Mouse (Mus musculus) liver, embryonic 13.5 days (tissue): ENCODE results near the gene Dmac2. TPM values are rescaled to one million over a fixed set of nuclear protein-coding genes. Genes with fewer than 3 reads are reported as not detected.

Experiments
- ATAC-seq: fragments of 200-750 bp; cut with Nextera tagmentation; 2 replicates; pipeline ENCODE4 v1.8.0; 2017; ENCODE audit warnings: low read depth, mild to moderate bottlenecking, moderate number of reproducible peaks, moderate library complexity
- DNase-seq: peaks from one replicate; pipeline ENCODE4 v3.0.0; 2022
- H3K27ac ChIP-seq: fragments of 300-500 bp; sonication (generic); 2 replicates; pipeline ENCODE4 v1.5.1; 2015; ENCODE audit warnings: moderate library complexity, mild to moderate bottlenecking, inconsistent platforms
- H3K27me3 ChIP-seq: fragments of 300-500 bp; sonication (generic); 2 replicates; pipeline ENCODE4 v1.6.1; 2015; ENCODE audit warnings: mild to moderate bottlenecking, inconsistent platforms
- H3K36me3 ChIP-seq: fragments of 300-500 bp; sonication (generic); 2 replicates; pipeline ENCODE4 v1.6.1; 2015; ENCODE audit warnings: mild to moderate bottlenecking, inconsistent platforms
- H3K4me1 ChIP-seq: fragments of 300-500 bp; sonication (generic); replicated peaks from 2 replicates; pipeline ENCODE4 v1.6.1; 2015; ENCODE audit warnings: inconsistent platforms
- H3K4me2 ChIP-seq: fragments of 300-500 bp; sonication (generic); 2 replicates; pipeline ENCODE4 v1.6.1; 2015; ENCODE audit warnings: inconsistent platforms, mild to moderate bottlenecking, moderate library complexity
- H3K4me3 ChIP-seq: fragments of 300-500 bp; sonication (generic); replicated peaks from 2 replicates; pipeline ENCODE4 v1.5.1; 2015; ENCODE audit warnings: mild to moderate bottlenecking, inconsistent platforms
- H3K9ac ChIP-seq: fragments of 300-500 bp; sonication (generic); 2 replicates; pipeline ENCODE4 v1.6.1; 2015; ENCODE audit warnings: mild to moderate bottlenecking, inconsistent platforms
- H3K9me3 ChIP-seq: fragments of 300-500 bp; sonication (generic); replicated peaks from 2 replicates; pipeline ENCODE4 v1.6.1; 2016; ENCODE audit warnings: inconsistent platforms
- WGBS: fragments of 180-500 bp; shearing (Covaris S2); methylation state at CpG from one replicate; pipeline ENCODE4 v1.1.7; 2015; ENCODE audit not compliant: insufficient replicate concordance; 5-methylcytosine and 5-hydroxymethylcytosine counted together
- polyA plus RNA-seq: library from polyadenylated mRNA; unstranded; fragments of >200 nt; fragmentation: Nextera tagmentation; extraction: Ambion mirVana; gene quantifications from 2 replicates; pipeline ENCODE4 v1.2.1, GENCODE M21; 2015

Gene Dmac2
- polyA plus RNA-seq, 1 experiment from 2014 or later: 10.4 TPM

- no peak overlapping the region for H3K27ac ChIP-seq
- H3K9me3 ChIP-seq: no peaks in the 10 kb centered on the region
- H3K4me1 ChIP-seq: peaks cover 24% of the 10 kb centered on the region
- no peaks in the 10 kb centered on the region for H3K27me3 ChIP-seq
- ATAC-seq (no peak), DNase-seq (no peak)
- H3K36me3 ChIP-seq: peaks cover 9% of the 10 kb centered on the region; the same call in 1 of the 2 replicates
- H3K4me2 ChIP-seq: no peak overlapping the region
- no peak overlapping the region for H3K4me3 ChIP-seq
- no peak overlapping the region for H3K9ac ChIP-seq
- WGBS: 69% methylated on average over 10 of the region's 10 CpGs
Measured at GRCm38 (mm10) chr7:25617376-25618160, 1.6 kb upstream of the Dmac2 start.

- DNase-seq (no peak), ATAC-seq (no peak)
- Histone ChIP-seq H3K27me3 (no peaks in the 10 kb centered on the region), H3K36me3 (peaks cover 14% of the 10 kb centered on the region; the same call in 1 of the 2 replicates), H3K4me2 (peak overlapping the region; percentile 73), H3K9me3 (no peaks in the 10 kb centered on the region), H3K27ac (no peak overlapping the region), H3K4me1 (peaks cover 24% of the 10 kb centered on the region), H3K4me3 (peak overlapping the region; percentile 67), H3K9ac (peak overlapping the region; percentile 59)
- 19% methylated on average over 5 of the region's 5 CpGs for WGBS
Measured at GRCm38 (mm10) chr7:25619722-25619991, 443 bp downstream of the Dmac2 start.

- peaks cover 16% of the 10 kb centered on the region; the same call in 1 of the 2 replicates for H3K36me3 ChIP-seq
- DNase-seq: no peak
- H3K4me1 ChIP-seq: peaks cover 24% of the 10 kb centered on the region
- H3K9ac ChIP-seq: no peak overlapping the region; the same call in 1 of the 2 replicates
- H3K9me3 ChIP-seq: no peaks in the 10 kb centered on the region
- 80% methylated on average over 5 of the region's 5 CpGs for WGBS
- H3K27me3 ChIP-seq: no peaks in the 10 kb centered on the region
- ATAC-seq: no peak
- H3K4me3 ChIP-seq: peak overlapping the region; percentile 67
- H3K4me2 ChIP-seq: peak overlapping the region; percentile 73
- no peak overlapping the region for H3K27ac ChIP-seq
Measured at GRCm38 (mm10) chr7:25620101-25620500, 887 bp downstream of the Dmac2 start.

- no peaks in the 10 kb centered on the region for H3K27me3 ChIP-seq
Measured at GRCm38 (mm10) chr7:25620751-25621150, 1.5 kb downstream of the Dmac2 start.

GRCm38 (mm10) chr7:25623857-25624370, 4.7 kb downstream of the Dmac2 start:
- no peak overlapping the region for H3K9ac ChIP-seq
- 81% methylated on average over 11 of the region's 11 CpGs for WGBS
- ATAC-seq (no peak), DNase-seq (no peak)
- no peak overlapping the region for H3K4me2 ChIP-seq
- no peaks in the 10 kb centered on the region for H3K9me3 ChIP-seq
- H3K27ac ChIP-seq: no peak overlapping the region
- H3K36me3 ChIP-seq: peaks cover 16% of the 10 kb centered on the region; the same call in 1 of the 2 replicates
- 0 out of 2 replicates have a peak, but pooled peaks cover 4% of the 10 kb centered on the region for H3K27me3 ChIP-seq
- peaks cover 47% of the 10 kb centered on the region for H3K4me1 ChIP-seq
- H3K4me3 ChIP-seq: no peak overlapping the region

More at GRCm38 (mm10) chr7:25620751-25621150, 1.5 kb downstream of the Dmac2 start:
- H3K27ac ChIP-seq: no peak overlapping the region
- H3K4me2 ChIP-seq: no peak overlapping the region
- no peak overlapping the region for H3K9ac ChIP-seq
- H3K4me1 ChIP-seq: peaks cover 23% of the 10 kb centered on the region
- ATAC-seq: no peak
- H3K4me3 ChIP-seq: no peak overlapping the region
- no peaks in the 10 kb centered on the region for H3K9me3 ChIP-seq
- DNase-seq: no peak
- H3K36me3 ChIP-seq: peaks cover 16% of the 10 kb centered on the region; the same call in 1 of the 2 replicates
- 76% methylated on average over 11 of the region's 11 CpGs for WGBS

- Histone ChIP-seq H3K4me3 (no peak overlapping the region), H3K27me3 (0 out of 2 replicates have a peak, but pooled peaks cover 4% of the 10 kb centered on the region), H3K9ac (no peak overlapping the region), H3K4me1 (peaks cover 40% of the 10 kb centered on the region), H3K36me3 (peaks cover 16% of the 10 kb centered on the region; the same call in 1 of the 2 replicates), H3K27ac (no peak overlapping the region), H3K9me3 (no peaks in the 10 kb centered on the region), H3K4me2 (no peak overlapping the region)
- DNase-seq (no peak), ATAC-seq (no peak)
- 62% methylated on average over 5 of the region's 5 CpGs for WGBS
Measured at GRCm38 (mm10) chr7:25624851-25625250, 5.6 kb downstream of the Dmac2 start.

GRCm38 (mm10) chr7:25625594-25626250, 6.5 kb downstream of the Dmac2 start:
- no peak overlapping the region for H3K9ac ChIP-seq
- H3K4me1 ChIP-seq: peaks cover 37% of the 10 kb centered on the region
- H3K4me2 ChIP-seq: no peak overlapping the region
- DNase-seq (no peak), ATAC-seq (no peak)
- H3K4me3 ChIP-seq: no peak overlapping the region
- peaks cover 23% of the 10 kb centered on the region; the same call in 1 of the 2 replicates for H3K36me3 ChIP-seq
- no peaks in the 10 kb centered on the region for H3K9me3 ChIP-seq
- H3K27ac ChIP-seq: no peak overlapping the region
- 69% methylated on average over 10 of the region's 10 CpGs for WGBS
- 0 out of 2 replicates have a peak, but pooled peaks cover 4% of the 10 kb centered on the region for H3K27me3 ChIP-seq

- H3K4me1 ChIP-seq: peaks cover 37% of the 10 kb centered on the region
- peak within 1 kb of the TSS; percentile 57 for H3K4me3 ChIP-seq
- DNase-seq (no peak), ATAC-seq (peak; percentile 61)
- H3K27me3 ChIP-seq: 0 out of 2 replicates have a peak, but pooled peaks cover 4% of the 10 kb centered on the region
- peak within 1 kb of the TSS; percentile 64 for H3K9ac ChIP-seq
- H3K36me3 ChIP-seq: peaks cover 23% of the 10 kb centered on the region
- H3K27ac ChIP-seq: peak within 1 kb of the TSS; percentile 73
- H3K9me3 ChIP-seq: no peaks in the 10 kb centered on the region
- peak within 1 kb of the TSS; percentile 82 for H3K4me2 ChIP-seq
- 13% methylated on average over 27 of the region's 29 CpGs for WGBS
Measured at GRCm38 (mm10) chr7:25626509-25627430, 7.6 kb downstream of the Dmac2 start, which contains the start of gene B3gnt8. B3gnt8 (plus strand) TSS chr7:25626654.

GRCm38 (mm10) chr7:25627431-25628322, 8.5 kb downstream of the Dmac2 start:
- Histone ChIP-seq H3K9me3 (no peaks in the 10 kb centered on the region), H3K4me3 (peak overlapping the region; percentile 57), H3K27me3 (0 out of 2 replicates have a peak, but pooled peaks cover 4% of the 10 kb centered on the region), H3K4me1 (peaks cover 37% of the 10 kb centered on the region), H3K9ac (peak overlapping the region; percentile 64), H3K36me3 (peaks cover 17% of the 10 kb centered on the region), H3K4me2 (peak overlapping the region; percentile 82), H3K27ac (peak overlapping the region; percentile 73; the same call in 1 of the 2 replicates)
- WGBS: 15% methylated on average over 38 of the region's 38 CpGs
- DNase-seq: peak; percentile 55
- peak; percentile 81 for ATAC-seq

- Histone ChIP-seq H3K9me3 (no peaks in the 10 kb centered on the region), H3K27me3 (0 out of 2 replicates have a peak, but pooled peaks cover 4% of the 10 kb centered on the region), H3K4me3 (peak overlapping the region; percentile 57), H3K4me2 (peak overlapping the region; percentile 82), H3K27ac (no peak overlapping the region), H3K36me3 (peaks cover 17% of the 10 kb centered on the region), H3K9ac (peak overlapping the region; percentile 64), H3K4me1 (peaks cover 37% of the 10 kb centered on the region)
- ATAC-seq (no peak), DNase-seq (no peak)
- 55% methylated on average over 8 of the region's 8 CpGs for WGBS
Measured at GRCm38 (mm10) chr7:25628323-25628620, 9.1 kb downstream of the Dmac2 start.
